Mouse (Mus musculus) thymus, adult 2 months (tissue): ENCODE measurements around the gene Lrrfip1. TPM values are rescaled to one million over a fixed set of nuclear protein-coding genes. Genes with fewer than 3 reads are reported as not detected.

Experiments used
- DNase-seq: peaks from one replicate; pipeline ENCODE4 v3.0.0; 2021
- H3K27ac ChIP-seq: fragments of 200-500 bp; 2 replicates; pipeline ENCODE4 v1.5.1; 2012; ENCODE audit warnings: low read length, control low read depth; ENCODE audit not compliant: control insufficient read depth, insufficient read depth
- H3K27me3 ChIP-seq: fragments of 200-500 bp; 2 replicates; pipeline ENCODE4 v1.6.1; 2012; ENCODE audit warnings: mild to moderate bottlenecking, low read length, moderate library complexity, mixed read lengths; ENCODE audit not compliant: control insufficient read depth, insufficient read depth
- H3K36me3 ChIP-seq: fragments of 200-500 bp; 2 replicates; pipeline ENCODE4 v1.6.1; 2012; ENCODE audit warnings: mild to moderate bottlenecking, low read length, moderate library complexity; ENCODE audit not compliant: control insufficient read depth, insufficient read depth
- H3K4me1 ChIP-seq: fragments of 200-500 bp; replicated peaks from 2 replicates; pipeline ENCODE4 v1.6.1; 2012; ENCODE audit warnings: low read length; ENCODE audit not compliant: control insufficient read depth, insufficient read depth
- H3K4me3 ChIP-seq: fragments of 200-500 bp; 2 replicates; pipeline ENCODE4 v1.5.1; 2012; ENCODE audit warnings: mild to moderate bottlenecking, low read length, control low read depth, moderate library complexity; ENCODE audit not compliant: control insufficient read depth, insufficient read depth
- CTCF ChIP-seq: fragments of 200-500 bp; IDR thresholded peaks from 2 replicates; pipeline ENCODE4 v1.5.1; 2012; ENCODE audit warnings: mild to moderate bottlenecking, control low read depth, low read length, moderate library complexity, borderline replicate concordance; ENCODE audit not compliant: control insufficient read depth, poor library complexity, insufficient read depth; ENCODE audit errors: extremely low read depth
- POLR2A ChIP-seq: fragments of 200-500 bp; IDR thresholded peaks from 2 replicates; pipeline ENCODE4 v1.6.1; 2012; ENCODE audit warnings: mild to moderate bottlenecking, low read length, control low read depth, moderate library complexity; ENCODE audit not compliant: control insufficient read depth, poor library complexity, insufficient read depth; ENCODE audit errors: extremely low read depth
- WGBS: fragments of 180-500 bp; shearing (Covaris S2); methylation state at CpG from one replicate; pipeline ENCODE4 v1.1.7; 2018; 5-methylcytosine and 5-hydroxymethylcytosine counted together
- polyA plus RNA-seq: library from polyadenylated mRNA; depleted of rRNA; stranded (reverse); fragments of >200 nt; gene quantifications from 2 replicates; pipeline ENCODE4 v1.2.3, GENCODE M21; 2012

Gene Lrrfip1
- polyA plus RNA-seq, 1 experiment = 31.8 TPM

GRCm38 (mm10) chr1:91085686-91086085 is 87.1 kb downstream of the Lrrfip1 start:
- 80% methylated on average over 2 of the region's 2 CpGs for whole genome bisulfite sequencing
- Histone ChIP-seq H3K27ac (peak overlapping the region; percentile 20; the same call in 1 of the 2 replicates), H3K4me3 (no peak overlapping the region), H3K36me3 (peaks cover 11% of the 10 kb centered on the region; the same call in 1 of the 2 replicates), H3K4me1 (peaks cover 24% of the 10 kb centered on the region), H3K27me3 (no peaks in the 10 kb centered on the region)
- no peak for TF ChIP-seq CTCF
- DNase-seq = no peak

- no peaks in the 10 kb centered on the region for H3K27me3 ChIP-seq
- 81% methylated on average over 3 of the region's 3 CpGs for WGBS
- peaks cover 11% of the 10 kb centered on the region; the same call in 1 of the 2 replicates for H3K36me3 ChIP-seq
- peaks cover 21% of the 10 kb centered on the region for H3K4me1 ChIP-seq
- H3K27ac ChIP-seq = peak overlapping the region; percentile 20; the same call in 1 of the 2 replicates
- no peak for DNase-seq
- no peak overlapping the region for H3K4me3 ChIP-seq
- no peak for TF ChIP-seq POLR2A
- TF ChIP-seq CTCF = no peak
Measured at GRCm38 (mm10) chr1:91086325-91086724, 87.8 kb downstream of the Lrrfip1 start.

GRCm38 (mm10) chr1:91086748-91087147 is 88.2 kb downstream of the Lrrfip1 start:
- peaks cover 11% of the 10 kb centered on the region; the same call in 1 of the 2 replicates for H3K36me3 ChIP-seq
- H3K4me3 ChIP-seq = no peak overlapping the region
- no peaks in the 10 kb centered on the region for H3K27me3 ChIP-seq
- H3K27ac ChIP-seq = no peak overlapping the region
- TF ChIP-seq POLR2A = no peak
- no peak for TF ChIP-seq CTCF
- H3K4me1 ChIP-seq = peaks cover 26% of the 10 kb centered on the region
- WGBS = 93% methylated on average over 5 of the region's 5 CpGs
- DNase-seq = no peak

- DNase-seq = no peak
- H3K27ac ChIP-seq = no peak overlapping the region
- no peak overlapping the region for H3K4me3 ChIP-seq
- no peak for TF ChIP-seq POLR2A
- WGBS = 95% methylated on average over 7 of the region's 7 CpGs
- H3K36me3 ChIP-seq = peaks cover 11% of the 10 kb centered on the region; the same call in 1 of the 2 replicates
- no peaks in the 10 kb centered on the region for H3K27me3 ChIP-seq
- peaks cover 38% of the 10 kb centered on the region for H3K4me1 ChIP-seq
Measured at GRCm38 (mm10) chr1:91088027-91088426, 89.5 kb downstream of the Lrrfip1 start.

GRCm38 (mm10) chr1:91088941-91089340 is 90.4 kb downstream of the Lrrfip1 start:
- Histone ChIP-seq H3K4me1 (peaks cover 44% of the 10 kb centered on the region), H3K4me3 (no peak overlapping the region), H3K36me3 (peaks cover 11% of the 10 kb centered on the region; the same call in 1 of the 2 replicates), H3K27ac (no peak overlapping the region), H3K27me3 (no peaks in the 10 kb centered on the region)
- no peak for TF ChIP-seq POLR2A
- TF ChIP-seq CTCF = no peak
- DNase-seq = no peak
- 91% methylated on average over 8 of the region's 8 CpGs for WGBS

GRCm38 (mm10) chr1:91090456-91090855 is 91.9 kb downstream of the Lrrfip1 start:
- no peak for TF ChIP-seq POLR2A
- no peak for TF ChIP-seq CTCF
- no peak for DNase-seq
- Histone ChIP-seq H3K27ac (no peak overlapping the region), H3K4me1 (peaks cover 56% of the 10 kb centered on the region), H3K36me3 (peaks cover 11% of the 10 kb centered on the region; the same call in 1 of the 2 replicates), H3K27me3 (no peaks in the 10 kb centered on the region), H3K4me3 (no peak overlapping the region)
- WGBS = 22% methylated on average over 6 of the region's 6 CpGs

GRCm38 (mm10) chr1:91092451-91092850 is 93.9 kb downstream of the Lrrfip1 start:
- no peak for DNase-seq
- TF ChIP-seq CTCF = no peak
- no peak for TF ChIP-seq POLR2A
- Histone ChIP-seq H3K27me3 (no peaks in the 10 kb centered on the region), H3K4me1 (peaks cover 66% of the 10 kb centered on the region), H3K36me3 (peaks cover 11% of the 10 kb centered on the region; the same call in 1 of the 2 replicates), H3K27ac (peak overlapping the region; percentile 32; the same call in 1 of the 2 replicates), H3K4me3 (no peak overlapping the region)
- 50% methylated on average over 6 of the region's 6 CpGs for WGBS
